Mouse (Mus musculus) gastrocnemius, adult 2 months (tissue): ENCODE measurements around the gene Xrn1. TPM values are rescaled to one million over a fixed set of nuclear protein-coding genes. Genes with fewer than 3 reads are reported as not detected.
"Not testable (repeated sequence)": the region's sequence is repeated elsewhere in the genome, so short reads cannot be mapped to it uniquely, and the experiment has no call there.

Experiments
- DNase-seq: peaks from one replicate; pipeline ENCODE4 v3.0.0; 2022
- H3K27ac ChIP-seq: fragments of 200-600 bp; 2 replicates; pipeline ENCODE4 v1.8.1; 2022; ENCODE audit warnings: mild to moderate bottlenecking
- H3K4me3 ChIP-seq: fragments of 200-600 bp; 2 replicates; pipeline ENCODE4 v1.8.1; 2022; ENCODE audit warnings: mild to moderate bottlenecking, moderate library complexity
- CTCF ChIP-seq: fragments of 200-600 bp; IDR thresholded peaks from 2 replicates; pipeline ENCODE4 v1.8.1; 2022; ENCODE audit warnings: antibody characterized with exemption, mild to moderate bottlenecking, moderate library complexity
- intact Hi-C: fragments of 180-260 bp; cut with DNase I; formaldehyde crosslinking; loops from one replicate; pipeline ENCODE4 v1.15.1; 2025
- long read RNA-seq, 2 experiments: library from polyadenylated mRNA; stranded (forward); transcript quantifications; one replicate each; pipeline ENCODE4 v2.0.0; 2021
- total RNA-seq, 2 experiments: library from RNA; stranded (reverse); gene quantifications; 2 replicates each; pipeline ENCODE4 v1.2.3; 2021

Xrn1 gene
- 10 to 100 TPM; 10.3 to 11.2 TPM for total RNA-seq
- long read RNA-seq, experiment 1, partial matches to known transcripts, result 0 of 1 reads
- long read RNA-seq, experiment 1, other reads (novel, unspliced or antisense), result 1 of 1 reads
- long read RNA-seq, experiment 2, partial matches to known transcripts, result 3 of 4 reads
- long read RNA-seq, experiment 2, other reads (novel, unspliced or antisense), result 1 of 4 reads

DNA sequence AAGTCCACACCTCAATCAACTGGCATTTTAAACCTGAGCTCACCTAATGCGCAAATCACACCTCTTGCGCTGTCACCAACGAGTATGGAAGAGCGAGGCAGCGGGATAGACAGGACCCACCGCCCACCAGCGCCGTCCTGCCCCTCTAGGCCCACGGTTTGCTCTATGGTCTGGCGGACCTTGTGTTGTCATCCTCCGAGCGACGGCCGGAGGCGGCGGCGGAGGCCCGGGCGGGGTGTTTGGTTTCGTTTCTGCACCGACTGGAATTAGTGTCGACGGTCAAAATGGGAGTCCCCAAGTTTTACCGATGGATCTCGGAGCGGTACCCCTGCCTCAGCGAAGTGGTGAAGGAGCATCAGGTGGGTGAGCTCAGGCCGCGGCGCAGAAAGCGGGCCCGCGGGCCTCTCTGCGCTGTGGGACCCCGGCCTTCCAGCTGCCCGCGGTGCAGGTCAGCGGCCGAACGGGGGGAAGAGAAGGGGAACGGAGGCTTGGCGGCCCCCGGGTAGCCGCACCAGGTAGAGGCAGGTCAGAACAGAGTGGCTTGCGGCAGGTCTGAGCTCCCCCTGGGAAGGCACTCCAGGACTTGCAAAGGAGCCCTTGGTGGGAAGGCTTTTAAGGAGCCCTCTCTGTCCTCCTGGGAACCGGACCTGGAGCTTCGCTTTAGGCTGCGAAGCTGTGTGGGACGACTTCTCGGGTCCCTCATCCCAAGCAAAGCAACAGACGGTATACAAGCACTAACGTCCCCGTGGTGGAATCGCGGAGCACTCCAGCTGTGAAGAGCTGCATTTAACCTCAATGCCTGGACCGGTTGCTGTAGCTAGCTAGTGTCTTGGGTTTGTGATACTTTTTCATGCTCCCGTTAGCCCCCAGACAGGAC lies at the start of gene Xrn1:
Xrn1 (plus strand) TSS at position 176 of the 877 bp plus-strand sequence.
- intact Hi-C loops, result loop anchor here (5.0 kb wide), 1 partner anchor 162 kb away; the partner anchor contains the start of gene Gk5

GRCm38 (mm10) chr9:95932855-95933254 lies 21.7 kb upstream of the Xrn1 start:
- intact Hi-C loops, result no loop called here
- peak; percentile 4; the same call in 1 of the 2 replicates for TF ChIP-seq CTCF
- Histone ChIP-seq H3K4me3 (no peak overlapping the region), H3K27ac (no peak overlapping the region)
- no peak for DNase-seq

More for the DNA sequence above, at the start of gene Xrn1:
- no peak for TF ChIP-seq CTCF
- Histone ChIP-seq H3K27ac (peak within 1 kb of the TSS; percentile 95), H3K4me3 (peak within 1 kb of the TSS; percentile 81)
- DNase-seq, result peak; percentile 95

DNA sequence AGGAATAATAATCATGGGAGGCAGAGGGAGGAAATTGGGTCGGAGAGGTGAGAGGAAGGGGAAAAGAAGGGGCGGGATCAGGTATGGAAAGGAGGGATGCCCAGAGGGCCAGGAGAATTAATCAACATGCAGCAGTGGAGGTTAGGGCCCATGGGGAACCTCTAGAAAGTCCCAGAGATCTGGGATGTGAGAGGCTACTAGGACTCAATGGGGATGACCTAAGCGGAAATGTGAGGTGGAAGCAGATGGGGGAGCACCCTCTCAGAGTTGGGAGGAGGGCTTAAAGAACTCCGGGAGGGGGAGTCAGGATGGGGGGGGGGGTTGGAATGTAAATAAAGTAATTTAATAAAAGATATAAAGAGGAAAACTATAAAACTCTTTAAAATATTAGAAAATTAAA lies 902 bp upstream of the Xrn1 start:
- no peak for DNase-seq
- peak overlapping the region; percentile 95 for H3K27ac ChIP-seq
- no peak for TF ChIP-seq CTCF
- intact Hi-C loops, result loop anchor here (5.0 kb wide), 1 partner anchor 164 kb away; the partner anchor contains the start of gene Gk5
- H3K4me3 ChIP-seq, result peak overlapping the region; percentile 81

DNA sequence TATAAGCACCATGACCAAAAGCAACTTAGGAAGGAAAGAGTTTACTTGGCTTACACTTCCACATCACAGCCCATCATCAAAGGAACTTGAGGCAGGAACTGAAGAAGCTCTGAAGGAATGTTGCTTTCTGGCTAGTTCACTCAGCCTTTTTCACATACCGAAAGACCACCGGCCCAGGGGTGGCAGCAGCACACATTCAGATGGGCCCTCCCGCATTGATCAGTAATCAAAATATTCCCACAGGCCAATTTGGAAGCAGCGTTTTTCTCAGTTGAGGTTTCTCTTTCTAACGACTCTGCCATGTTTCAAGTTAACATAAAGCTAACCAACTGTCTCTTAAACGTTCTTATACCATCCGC lies 355 bp upstream of the Xrn1 start:
- intact Hi-C loops, result loop anchor here (5.0 kb wide), 1 partner anchor 163 kb away; the partner anchor contains the start of gene Gk5
- no peak for TF ChIP-seq CTCF
- peak overlapping the region; percentile 95 for H3K27ac ChIP-seq
- peak overlapping the region; percentile 81 for H3K4me3 ChIP-seq
- no peak for DNase-seq

GRCm38 (mm10) chr9:95957611-95958010 lies 3.1 kb downstream of the Xrn1 start:
- no peak overlapping the region for H3K4me3 ChIP-seq
- no peak for TF ChIP-seq CTCF
- intact Hi-C loops, result no loop called here
- H3K27ac ChIP-seq, result no peak overlapping the region
- DNase-seq, result no peak

- H3K27ac ChIP-seq, result no peak overlapping the region
- intact Hi-C loops, result no loop called here
- DNase-seq, result no peak
- no peak overlapping the region for H3K4me3 ChIP-seq
- no peak for TF ChIP-seq CTCF
Measured at GRCm38 (mm10) chr9:95958041-95958730, 3.6 kb downstream of the Xrn1 start.

- H3K27ac ChIP-seq, intact Hi-C loops, DNase-seq, H3K4me3 ChIP-seq: not testable (repeated sequence)
Measured at GRCm38 (mm10) chr9:95958731-95959105, 4.2 kb downstream of the Xrn1 start.

DNA sequence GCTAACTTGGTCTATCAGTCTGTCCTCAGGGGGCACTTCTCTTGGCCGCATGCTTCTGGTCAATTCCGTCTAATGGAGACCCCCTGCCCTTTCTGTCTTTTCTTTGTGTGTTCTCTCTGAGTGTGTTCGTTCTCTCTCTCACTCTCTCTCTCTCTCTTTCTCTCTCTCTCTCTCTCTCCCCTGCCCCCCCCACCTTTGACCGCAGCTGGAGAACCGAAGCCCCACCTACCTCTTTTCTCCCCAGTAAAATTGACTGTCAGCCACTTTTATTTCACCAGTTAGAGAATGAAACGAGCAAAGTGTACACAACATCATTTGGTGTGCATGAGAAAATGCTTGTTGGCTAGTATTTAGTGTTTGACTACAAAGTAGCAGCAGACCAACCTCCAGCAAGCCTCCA lies 4.7 kb downstream of the Xrn1 start:
- no peak overlapping the region for H3K4me3 ChIP-seq
- H3K27ac ChIP-seq, result no peak overlapping the region
- intact Hi-C loops, result no loop called here
- no peak for DNase-seq
- no peak for TF ChIP-seq CTCF

GRCm38 (mm10) chr9:95959732-95960428 lies 5.3 kb downstream of the Xrn1 start:
- intact Hi-C loops, result no loop called here
- Histone ChIP-seq H3K4me3 (no peak overlapping the region), H3K27ac (no peak overlapping the region)
- TF ChIP-seq CTCF, result no peak
- no peak for DNase-seq

GRCm38 (mm10) chr9:95961058-95961457 lies 6.5 kb downstream of the Xrn1 start:
- no peak for DNase-seq
- Histone ChIP-seq H3K4me3 (no peak overlapping the region), H3K27ac (no peak overlapping the region)
- intact Hi-C loops, result no loop called here
- TF ChIP-seq CTCF, result no peak

DNA sequence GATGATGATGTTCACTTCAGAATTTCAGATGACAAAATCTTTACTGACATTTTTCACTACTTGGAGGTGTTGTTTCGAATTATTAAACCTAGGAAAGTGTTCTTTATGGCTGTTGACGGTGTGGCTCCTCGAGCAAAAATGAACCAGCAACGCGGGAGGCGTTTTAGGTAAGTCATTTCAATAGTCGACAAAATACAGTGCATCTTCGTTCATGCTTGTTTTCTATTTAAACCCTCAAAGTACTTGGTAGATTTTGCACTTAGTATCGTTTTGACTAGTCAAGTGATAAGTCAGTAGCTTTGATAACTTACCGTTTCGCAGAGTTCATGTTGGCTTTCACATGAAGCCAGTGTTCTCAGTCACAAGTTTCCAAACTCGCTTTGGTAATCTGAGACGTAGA lies 9.5 kb downstream of the Xrn1 start:
- DNase-seq, result no peak
- H3K4me3 ChIP-seq, result no peak overlapping the region
- no peak for TF ChIP-seq CTCF
- H3K27ac ChIP-seq, result no peak overlapping the region
- intact Hi-C loops, result no loop called here

GRCm38 (mm10) chr9:95978279-95978678 lies 23.7 kb downstream of the Xrn1 start:
- intact Hi-C loops, result no loop called here
- no peak for DNase-seq
- no peak for TF ChIP-seq CTCF
- H3K27ac ChIP-seq, result no peak overlapping the region
- no peak overlapping the region for H3K4me3 ChIP-seq
